Mouse (Mus musculus) right cerebral cortex, postnatal 14 days (tissue): ENCODE measurements around the gene Klhl2.

Source experiments
- DNase-seq: peaks from one replicate; pipeline ENCODE4 v3.0.0; 2022

Gene Klhl2

GRCm38 (mm10) chr8:64829921-64830320 is 19.9 kb downstream of the Klhl2 start:
- no peak for DNase-seq

DNA sequence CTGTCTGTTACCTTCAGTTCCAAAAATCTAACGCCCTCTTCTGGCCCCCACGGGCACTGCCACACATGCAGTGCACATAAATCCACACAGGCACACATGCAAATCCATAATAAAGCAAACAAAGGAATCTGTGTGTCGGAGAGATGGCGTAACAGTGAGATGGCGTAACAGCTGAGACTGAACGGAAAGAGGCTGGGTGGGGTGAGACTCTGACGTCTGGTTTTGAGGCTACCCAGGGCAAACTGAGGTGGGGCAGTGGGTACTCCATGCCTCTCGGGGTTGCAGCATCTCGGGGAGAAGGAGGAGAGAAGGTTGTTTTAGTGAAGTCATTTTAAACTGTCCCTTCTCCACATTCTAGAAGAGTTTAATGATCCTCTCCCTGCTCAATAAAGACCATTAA is 20.4 kb downstream of the Klhl2 start:
- no peak for DNase-seq

DNA sequence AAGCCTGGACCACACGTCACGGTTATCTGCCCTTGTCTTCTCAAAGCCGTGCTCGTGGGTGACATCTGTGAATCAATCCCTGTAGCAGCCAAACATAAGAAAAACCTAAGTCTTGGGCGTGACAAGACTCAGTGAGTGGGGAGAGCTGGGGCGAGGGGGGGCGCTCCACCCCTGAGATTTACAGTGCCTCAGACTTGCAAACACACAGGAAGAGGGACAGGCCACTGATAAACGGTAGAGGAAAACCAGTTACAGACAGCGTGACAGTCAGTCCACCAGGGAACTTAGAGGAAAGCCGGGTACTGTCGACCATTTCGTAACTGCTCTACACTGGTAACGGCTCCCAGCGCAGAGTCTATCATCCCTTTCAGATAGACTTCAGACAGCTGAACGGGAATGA is 21.4 kb downstream of the Klhl2 start:
- DNase-seq: no peak

DNA sequence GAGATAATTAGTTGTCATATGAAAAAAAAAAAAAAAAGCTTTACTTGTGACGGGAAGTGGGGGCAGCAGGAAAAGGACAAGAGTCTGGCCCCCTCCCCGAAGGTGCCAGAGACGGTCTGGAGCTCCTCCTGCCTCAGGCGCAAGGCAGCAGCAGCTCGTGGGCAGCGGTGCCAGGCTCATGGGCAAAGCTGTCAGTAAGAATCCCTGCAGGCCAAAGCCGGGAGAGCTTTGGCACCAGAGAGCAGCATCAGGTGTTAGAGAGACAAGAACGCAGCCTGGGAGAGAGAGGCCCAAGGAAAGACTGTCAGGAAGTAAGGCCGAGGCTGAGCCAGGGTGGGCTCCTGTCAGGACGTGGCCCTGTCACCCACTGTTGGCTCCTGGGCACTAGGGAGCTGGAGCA is 22.5 kb downstream of the Klhl2 start:
- DNase-seq: no peak

GRCm38 (mm10) chr8:64826461-64826860 is 23.4 kb downstream of the Klhl2 start:
- DNase-seq: no peak

DNA sequence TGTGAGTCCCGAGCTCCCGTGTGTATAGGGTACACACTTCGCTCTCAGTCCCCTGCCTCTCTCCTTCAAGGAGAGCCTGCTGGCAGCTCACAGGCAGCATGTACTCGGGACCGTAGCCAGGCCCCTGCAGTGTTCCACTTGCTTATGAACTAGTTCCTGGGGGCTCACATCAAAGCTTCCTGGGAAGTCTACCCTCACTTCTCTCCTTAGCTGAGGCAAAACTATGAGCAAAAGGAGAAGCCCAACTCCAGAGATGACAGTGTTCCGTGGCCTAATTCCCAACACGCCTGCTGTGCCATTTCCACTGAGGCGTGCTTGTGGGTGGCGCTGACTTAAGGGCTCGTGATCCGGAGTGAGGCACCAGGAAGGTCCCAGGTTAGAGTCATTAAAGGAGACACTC is 25.9 kb downstream of the Klhl2 start:
- DNase-seq: peak; percentile 39

GRCm38 (mm10) chr8:64820940-64821339 is 28.9 kb downstream of the Klhl2 start:
- no peak for DNase-seq

DNA sequence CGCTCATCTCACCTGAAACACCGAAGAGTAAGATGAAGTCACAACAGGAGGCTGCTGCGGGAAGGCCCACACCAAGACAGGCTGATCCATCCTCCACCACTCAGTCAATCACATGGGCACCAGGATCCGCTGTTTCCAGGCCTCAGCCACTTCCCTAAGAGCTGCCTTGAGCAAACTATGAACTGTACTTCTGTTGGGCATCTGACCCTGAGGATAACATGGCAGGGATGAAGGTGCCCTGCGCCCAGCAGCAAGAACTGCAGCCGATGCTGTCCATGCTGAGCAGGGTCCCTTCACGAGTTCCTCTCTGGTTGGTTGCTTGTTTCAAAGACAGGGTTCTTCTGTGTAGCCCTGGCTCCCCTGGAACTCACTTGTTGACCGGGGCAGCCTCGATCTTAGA is 38.0 kb downstream of the Klhl2 start:
- no peak for DNase-seq

GRCm38 (mm10) chr8:64811083-64811482 is 38.7 kb downstream of the Klhl2 start:
- no peak for DNase-seq

GRCm38 (mm10) chr8:64806558-64806957 is 43.3 kb downstream of the Klhl2 start:
- DNase-seq: no peak

- DNase-seq: no peak
These were observed 44.8 kb downstream of the Klhl2 start for GRCm38 (mm10) chr8:64804971-64805370.

GRCm38 (mm10) chr8:64799306-64799705 is 50.5 kb downstream of the Klhl2 start:
- no peak for DNase-seq

- DNase-seq: no peak
These were observed 51.3 kb downstream of the Klhl2 start for GRCm38 (mm10) chr8:64798503-64798902.

DNA sequence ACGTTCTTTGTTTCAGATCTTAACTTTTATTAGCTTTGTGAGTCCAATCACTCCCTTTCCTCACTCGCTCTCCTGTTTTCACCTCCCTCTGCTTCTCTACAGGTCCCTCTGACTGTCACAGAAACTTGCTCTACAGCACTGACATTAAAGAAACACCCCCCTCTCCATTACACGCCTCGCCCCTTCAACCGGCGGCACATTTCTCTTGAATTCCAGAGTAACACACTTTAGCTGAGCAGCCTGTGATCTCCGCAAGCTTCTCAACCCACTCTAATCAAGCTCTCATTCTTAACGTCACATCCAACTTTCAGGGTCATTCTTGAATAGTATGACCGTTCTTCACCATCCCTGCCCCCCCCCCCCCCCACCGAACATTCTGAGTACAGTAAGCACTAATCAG is 52.1 kb downstream of the Klhl2 start:
- no peak for DNase-seq

- DNase-seq: no peak
These were observed 58.5 kb downstream of the Klhl2 start for GRCm38 (mm10) chr8:64791250-64791881.

DNA sequence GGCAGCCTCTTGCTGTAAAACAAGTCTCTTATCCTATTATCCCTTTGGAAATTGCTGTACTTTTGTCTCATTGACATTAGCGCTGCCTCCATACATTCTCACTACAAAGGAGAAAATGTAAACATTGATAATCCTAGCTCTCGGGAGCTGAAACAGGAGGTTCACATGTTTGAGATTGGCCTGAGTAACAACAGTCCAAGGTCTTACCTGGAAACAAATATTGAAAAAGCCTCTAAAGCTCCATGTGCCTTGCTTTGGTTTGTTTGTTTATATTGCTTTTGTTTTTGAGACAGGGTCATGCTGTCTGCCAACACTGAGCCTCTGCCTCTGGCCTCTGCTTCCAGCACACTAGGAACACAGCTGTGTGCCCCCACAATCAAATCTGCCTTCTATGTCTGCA is 59.4 kb downstream of the Klhl2 start:
- no peak for DNase-seq

DNA sequence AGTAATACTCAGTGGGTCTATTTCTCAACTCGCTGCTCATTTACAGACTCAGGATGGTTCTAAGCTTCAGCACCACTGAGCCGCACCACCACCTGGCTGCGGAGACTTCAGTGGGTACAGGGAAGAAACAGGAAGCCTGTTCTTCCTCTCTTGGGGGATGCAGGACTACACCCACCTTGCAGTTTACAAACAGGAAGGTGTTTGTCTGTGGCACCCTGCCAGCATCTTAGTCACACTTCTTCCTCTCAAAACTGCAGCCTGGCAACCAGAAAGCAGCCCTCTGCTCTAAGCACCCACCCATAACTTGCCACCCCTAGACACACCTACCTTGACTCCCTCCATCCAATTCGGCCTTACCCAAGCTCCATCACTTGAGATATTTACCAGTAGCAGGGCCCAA is 61.1 kb downstream of the Klhl2 start:
- DNase-seq: peak; percentile 62

DNA sequence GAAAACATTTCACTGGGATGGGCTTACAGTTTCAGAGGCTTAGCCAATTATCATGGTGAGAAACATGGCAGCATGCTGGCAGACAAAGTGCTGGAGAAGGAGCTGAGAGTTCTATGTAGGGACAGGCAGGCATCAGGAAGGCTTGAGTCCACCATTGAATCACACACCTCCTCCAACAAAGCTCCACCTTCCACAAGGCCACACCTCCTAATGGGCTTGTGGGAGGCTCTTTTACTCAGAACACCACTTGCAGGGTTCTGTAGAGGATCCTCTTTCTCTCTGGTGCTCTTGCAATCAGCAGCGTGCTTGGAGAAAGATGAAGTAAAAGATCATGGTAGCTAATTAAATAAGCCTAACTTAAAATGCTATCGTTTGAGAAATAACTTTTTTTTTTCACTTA is 63.0 kb downstream of the Klhl2 start:
- no peak for DNase-seq

GRCm38 (mm10) chr8:64784235-64784634 is 65.6 kb downstream of the Klhl2 start:
- no peak for DNase-seq

DNA sequence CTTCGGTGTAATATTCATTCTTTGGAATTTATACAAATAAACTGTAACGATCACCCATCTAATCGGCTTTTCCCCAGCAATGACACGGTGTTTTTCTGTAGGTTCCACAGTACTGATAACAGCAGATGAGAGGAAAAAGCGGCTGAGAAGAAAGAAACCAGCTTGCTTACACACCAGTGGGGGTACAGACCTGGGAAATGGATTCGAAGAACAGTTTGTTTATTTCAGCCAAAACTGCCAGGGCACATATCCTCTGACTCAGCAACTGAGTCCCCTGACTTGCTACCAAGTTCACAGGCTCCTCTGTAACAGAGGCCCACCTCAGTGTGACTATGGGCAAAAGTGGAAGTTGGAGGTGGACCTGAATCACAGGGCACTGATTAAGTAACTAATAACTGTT is 67.9 kb downstream of the Klhl2 start:
- DNase-seq: no peak

DNA sequence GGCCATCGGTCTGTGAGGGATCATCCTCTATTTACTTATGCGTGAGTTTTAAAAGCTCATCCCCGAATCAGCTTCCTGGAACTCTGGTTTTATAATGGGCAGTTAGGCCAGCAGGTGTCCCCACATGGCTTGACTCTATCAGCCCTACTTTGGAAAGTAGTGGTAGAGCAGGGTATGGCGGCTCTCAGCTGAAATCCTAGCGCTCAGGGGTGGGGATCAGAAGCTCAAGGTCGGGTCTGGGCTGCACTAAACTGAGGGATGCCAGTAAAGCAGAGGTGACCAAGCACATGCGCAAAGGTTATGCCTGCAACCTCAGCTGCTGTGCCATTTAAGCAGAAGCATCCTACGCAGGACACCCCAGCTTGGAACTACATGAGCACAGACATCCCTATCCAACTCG is 71.9 kb downstream of the Klhl2 start:
- DNase-seq: no peak

DNA sequence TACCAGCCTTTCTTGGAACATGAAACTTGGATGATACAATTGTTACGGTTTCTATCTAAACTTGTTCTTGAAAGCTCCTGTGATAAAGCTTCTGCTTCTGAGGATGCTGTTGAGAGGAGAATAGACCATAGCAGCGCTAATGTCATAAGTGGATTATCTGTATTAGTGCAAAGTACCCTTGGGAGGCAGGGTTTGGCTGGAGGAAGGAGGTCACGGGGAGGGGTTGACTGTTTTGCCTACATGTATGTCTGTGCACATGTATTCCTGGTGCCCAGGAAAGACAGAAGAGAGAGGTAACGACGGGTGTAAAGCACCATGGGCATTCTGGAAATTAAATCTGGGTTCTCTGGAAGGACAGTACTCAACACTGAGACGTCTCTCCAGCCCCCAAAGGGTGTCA is 75.7 kb downstream of the Klhl2 start:
- DNase-seq: no peak

DNA sequence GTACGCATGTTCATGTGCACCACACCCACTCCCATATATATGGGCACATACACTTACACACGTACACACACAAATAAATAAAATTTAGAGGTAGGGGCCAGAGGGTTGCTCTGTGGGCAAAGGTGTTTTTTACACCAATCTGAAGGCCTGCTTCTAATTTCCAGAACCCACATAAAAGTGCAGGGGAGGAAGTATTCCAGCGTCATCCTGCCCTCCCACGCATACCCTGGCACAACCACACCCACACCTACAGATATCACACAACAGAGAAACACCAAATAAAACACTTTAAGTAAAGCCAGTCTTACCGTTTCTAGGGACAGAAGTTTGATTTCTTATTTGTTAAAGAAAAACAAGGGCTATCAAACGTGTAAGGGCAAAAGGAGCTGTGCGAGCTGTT is 79.0 kb downstream of the Klhl2 start:
- no peak for DNase-seq

GRCm38 (mm10) chr8:64769586-64769985 is 80.2 kb downstream of the Klhl2 start:
- DNase-seq: no peak

- DNase-seq: no peak
These were observed 81.2 kb downstream of the Klhl2 start for GRCm38 (mm10) chr8:64768645-64769044.

GRCm38 (mm10) chr8:64767047-64767446 is 82.8 kb downstream of the Klhl2 start:
- DNase-seq: no peak
